Mouse (Mus musculus): ENCODE results near the gene Tmem176b. TPM values are rescaled to one million over a fixed set of nuclear protein-coding genes. Genes with fewer than 3 reads are reported as not detected.

The Tmem176b gene
- polyA plus RNA-seq (2012; rRNA removed) = 260 and 275 TPM in 2 replicates

GRCm38 (mm10) chr6:48840973-48841625 is at the start of gene Tmem176b:
Gene Tmem176b, minus strand, starts transcription at chr6:48841496.

DNA sequence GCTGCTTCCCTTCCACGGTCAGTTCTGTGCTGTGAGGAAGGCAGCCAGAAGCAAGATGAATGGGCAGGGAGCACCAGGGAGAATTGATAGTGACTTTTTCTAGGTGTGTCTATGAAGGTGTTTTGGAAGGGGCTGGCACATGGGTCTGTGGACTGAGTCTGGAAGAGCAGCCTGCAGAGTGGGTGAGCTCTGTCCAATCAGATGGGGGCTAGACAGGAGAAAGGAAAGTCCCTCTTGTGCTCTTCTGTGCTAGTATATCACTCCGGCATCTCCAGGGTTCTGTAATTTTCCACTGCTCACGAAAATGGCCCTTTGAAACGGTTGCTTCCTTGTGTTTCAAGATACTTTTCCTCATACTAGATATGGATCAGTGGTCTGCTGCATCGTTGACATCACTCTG is 31.3 kb upstream of the Tmem176b start, which contains the start of gene Aoc1:
Gene Aoc1, plus strand, starts transcription at position 301 of the 400 bp plus-strand sequence.

DNA sequence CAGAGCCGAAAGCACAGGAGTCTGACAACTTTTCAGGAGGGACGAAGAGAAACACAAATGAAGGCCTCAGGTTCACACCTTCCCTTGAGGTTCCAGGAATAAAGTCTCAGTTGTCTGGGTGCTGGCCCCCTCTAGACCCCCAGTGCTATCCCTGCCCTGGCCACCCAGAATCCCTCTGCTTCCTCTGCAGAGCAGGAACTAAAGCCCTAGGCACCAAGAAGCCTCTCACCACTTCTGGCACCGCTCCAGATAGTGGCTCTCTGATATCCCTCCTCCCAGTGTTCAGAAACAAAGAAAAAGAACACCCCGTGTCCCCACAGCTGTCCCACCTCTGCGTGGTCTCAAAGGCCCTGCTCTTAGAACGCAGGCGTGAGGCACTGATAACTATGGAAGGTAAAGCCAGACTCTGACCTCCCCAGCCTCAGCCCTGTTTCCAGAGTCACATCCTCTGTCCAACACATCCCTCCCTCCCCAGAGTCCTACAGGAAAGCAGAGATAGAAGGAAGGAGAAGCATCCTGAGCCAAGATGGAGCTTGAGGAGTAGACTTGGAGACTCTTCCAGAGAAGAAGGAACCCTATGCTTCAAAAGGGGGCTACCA is 826 bp downstream of the Tmem176b start, which contains the start of gene Tmem176a:
Gene Tmem176a, plus strand, starts transcription at position 549 of the 599 bp plus-strand sequence.

Other genes with a start within 250 kb of the Tmem176b start
- gene Repin1, start 247.6 kb downstream of the Tmem176b start, polyA plus RNA-seq (2012; rRNA removed) = 51.4 and 56.7 TPM in 2 replicates
- gene Gm44965, start 247.6 kb downstream of the Tmem176b start, polyA plus RNA-seq (2012; rRNA removed) = 0.88 and 1.0 TPM in 2 replicates
- gene Zfp775, start 239.4 kb downstream of the Tmem176b start, polyA plus RNA-seq (2012; rRNA removed) = 12.6 and 15.4 TPM in 2 replicates
- 56.4 and 73.1 TPM in 2 replicates for gene AI854703, start 214.7 kb downstream of the Tmem176b start, polyA plus RNA-seq (2012; rRNA removed)
- gene Gimap8, start 194.3 kb downstream of the Tmem176b start, polyA plus RNA-seq (2012; rRNA removed) = 1.1 and 1.5 TPM in 2 replicates
- gene Gimap9, start 165.4 kb downstream of the Tmem176b start, polyA plus RNA-seq (2012; rRNA removed) = 1.5 and 1.9 TPM in 2 replicates
- 2.8 and 3.0 TPM in 2 replicates for gene Gimap4, start 156.9 kb downstream of the Tmem176b start, polyA plus RNA-seq (2012; rRNA removed)
- 2.7 and 2.9 TPM in 2 replicates for gene Gimap6, start 133.3 kb downstream of the Tmem176b start, polyA plus RNA-seq (2012; rRNA removed)
- not detected in 2 replicates for gene Gm28053, start 122.9 kb downstream of the Tmem176b start, polyA plus RNA-seq (2012; rRNA removed)
- gene Gimap7, start 122.9 kb downstream of the Tmem176b start, polyA plus RNA-seq (2012; rRNA removed) = 0.36 and 0.84 TPM in 2 replicates
- gene Gimap1, start 102.4 kb downstream of the Tmem176b start, polyA plus RNA-seq (2012; rRNA removed) = 8.0 and 8.9 TPM in 2 replicates
- 4.9 and 5.8 TPM in 2 replicates for gene Gimap5, start 95.3 kb downstream of the Tmem176b start, polyA plus RNA-seq (2012; rRNA removed)
- 4.9 and 5.6 TPM in 2 replicates for gene Gimap3, start 70.6 kb downstream of the Tmem176b start, polyA plus RNA-seq (2012; rRNA removed)
- 141 and 142 TPM in 2 replicates for gene Tmem176a, start 577 bp downstream of the Tmem176b start, polyA plus RNA-seq (2012; rRNA removed)
- gene Aoc1, start 31.4 kb upstream of the Tmem176b start, polyA plus RNA-seq (2012; rRNA removed) = 198 and 228 TPM in 2 replicates
- gene 1600015I10Rik, start 88.4 kb upstream of the Tmem176b start, polyA plus RNA-seq (2012; rRNA removed) = not detected in 2 replicates
- gene Doxl2, start 133.5 kb upstream of the Tmem176b start, polyA plus RNA-seq (2012; rRNA removed) = not detected in 2 replicates
- gene Svs1, start 145.4 kb upstream of the Tmem176b start, polyA plus RNA-seq (2012; rRNA removed) = not detected in 2 replicates
- gene Gpnmb, start 195.1 kb upstream of the Tmem176b start, polyA plus RNA-seq (2012; rRNA removed) = 2.5 and 2.8 TPM in 2 replicates
- gene Malsu1, start 232.3 kb upstream of the Tmem176b start, polyA plus RNA-seq (2012; rRNA removed) = 19.6 and 20.6 TPM in 2 replicates